Mouse (Mus musculus): ENCODE measurements around the gene Uchl4.
"Not testable (repeated sequence)": the region's sequence is repeated elsewhere in the genome, so short reads cannot be mapped to it uniquely, and the experiment has no call there.

The Uchl4 gene

GRCm38 (mm10) chr9:64234768-64235435 lies at the start of gene Uchl4:
Uchl4 (plus strand) TSS chr9:64235201.
- no peak for DNase-seq

- DNase-seq, result no peak
Measured at GRCm38 (mm10) chr9:64193879-64194278, 41.1 kb upstream of the Uchl4 start.

- DNase-seq, result no peak
Measured at GRCm38 (mm10) chr9:64195554-64195953, 39.4 kb upstream of the Uchl4 start.

GRCm38 (mm10) chr9:64197524-64197923 lies 37.5 kb upstream of the Uchl4 start:
- DNase-seq, result no peak

GRCm38 (mm10) chr9:64198068-64198762 lies 36.8 kb upstream of the Uchl4 start:
- no peak for DNase-seq

GRCm38 (mm10) chr9:64198763-64199418 lies 36.1 kb upstream of the Uchl4 start:
- not testable (repeated sequence) for DNase-seq

- DNase-seq, result no peak
Measured at GRCm38 (mm10) chr9:64199897-64200296, 35.1 kb upstream of the Uchl4 start.

- DNase-seq, result no peak
Measured at GRCm38 (mm10) chr9:64202331-64202730, 32.7 kb upstream of the Uchl4 start.

GRCm38 (mm10) chr9:64202866-64203265 lies 32.1 kb upstream of the Uchl4 start:
- no peak for DNase-seq

GRCm38 (mm10) chr9:64207509-64208084 lies 27.4 kb upstream of the Uchl4 start:
- DNase-seq, result no peak

- DNase-seq, result no peak
Measured at GRCm38 (mm10) chr9:64214452-64214851, 20.5 kb upstream of the Uchl4 start.

- DNase-seq, result no peak
Measured at GRCm38 (mm10) chr9:64216090-64216489, 18.9 kb upstream of the Uchl4 start.

GRCm38 (mm10) chr9:64216641-64217040 lies 18.4 kb upstream of the Uchl4 start:
- no peak for DNase-seq

GRCm38 (mm10) chr9:64217887-64218286 lies 17.1 kb upstream of the Uchl4 start:
- DNase-seq, result no peak

GRCm38 (mm10) chr9:64219305-64219704 lies 15.7 kb upstream of the Uchl4 start:
- DNase-seq, result no peak

- DNase-seq, result no peak
Measured at GRCm38 (mm10) chr9:64219772-64220420, 15.1 kb upstream of the Uchl4 start.

GRCm38 (mm10) chr9:64220603-64221002 lies 14.4 kb upstream of the Uchl4 start:
- no peak for DNase-seq

GRCm38 (mm10) chr9:64221480-64221879 lies 13.5 kb upstream of the Uchl4 start:
- no peak for DNase-seq

GRCm38 (mm10) chr9:64222098-64222497 lies 12.9 kb upstream of the Uchl4 start:
- DNase-seq, result no peak

GRCm38 (mm10) chr9:64225805-64226204 lies 9.2 kb upstream of the Uchl4 start:
- DNase-seq, result no peak

GRCm38 (mm10) chr9:64227736-64228135 lies 7.3 kb upstream of the Uchl4 start:
- DNase-seq, result no peak

- DNase-seq, result no peak
Measured at GRCm38 (mm10) chr9:64228972-64229371, 6.0 kb upstream of the Uchl4 start.

- DNase-seq, result no peak
Measured at GRCm38 (mm10) chr9:64231171-64231570, 3.8 kb upstream of the Uchl4 start.
